Comparison of ENCODE assay signal across 25 mouse cellular contexts in the genomic region with DNA sequence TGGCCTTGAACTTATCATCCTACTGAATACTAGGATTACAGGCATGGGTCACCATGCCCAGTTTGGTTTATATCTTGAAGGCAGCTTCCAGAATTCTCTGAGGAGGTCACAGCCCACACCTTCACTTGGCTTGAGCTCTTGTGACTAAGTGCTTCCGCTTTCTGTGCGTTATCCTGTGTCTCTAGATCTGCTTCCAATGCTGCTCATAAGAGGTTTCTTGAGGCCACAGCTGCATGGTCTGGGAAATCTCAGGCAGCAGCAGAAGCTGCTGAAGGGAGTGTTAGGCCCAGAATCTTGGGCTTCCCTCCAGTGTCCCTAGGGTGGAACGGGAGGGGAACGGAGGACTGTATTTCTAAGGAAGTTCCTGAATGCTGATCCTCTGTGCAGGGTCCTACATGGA. TPM values are rescaled to one million over a fixed set of nuclear protein-coding genes. Genes with fewer than 3 reads are reported as not detected.
DNase-seq lines count a peak whose midpoint lies in the region; ATAC-seq and TF ChIP-seq lines count a peak whose summit lies in the region.
"Had no signal": no experiment of that assay in that cellular context is flagged by ENCODE, and none has a peak within 500 bp of the region (broad histone marks: within the 10 kb centered on the region; RNA-seq: fewer than 3 reads in every experiment).

No protein-coding gene starts in this region.

- TF ChIP-seq EP300 in lung, postnatal 0 days (IDR thresholded peaks at IDR 0.05) = no peak

- H3K9me3 ChIP-seq in lung, postnatal 0 days (ENCODE audit: low read length) = 0 out of 2 replicates have a peak, but pooled peaks cover 7% of the 10 kb centered on the region

- H3K9ac ChIP-seq in lung, postnatal 0 days (replicated peaks; ENCODE audit: low read depth) = no peak overlapping the region
- H3K9ac ChIP-seq: embryonic facial prominence, embryonic 13.5 days; embryonic facial prominence, embryonic 15.5 days; forebrain, embryonic 12.5 days had no signal

- WGBS in lung, postnatal 0 days = 79% methylated on average over 4 of the region's 4 CpGs
- WGBS in kidney, adult 2 months = 93% methylated on average over 4 of the region's 4 CpGs

- H3K36me3 ChIP-seq in lung, postnatal 0 days (ENCODE audit: insufficient read depth, low read length) = no peaks in the 10 kb centered on the region
- H3K36me3 ChIP-seq in kidney, adult 2 months (ENCODE audit: control insufficient read depth, insufficient read depth, low read length) = no peaks in the 10 kb centered on the region
- H3K36me3 ChIP-seq: embryonic facial prominence, embryonic 13.5 days; embryonic facial prominence, embryonic 15.5 days; forebrain, embryonic 10.5 days had no signal

- no peak overlapping the region for H3K4me3 ChIP-seq in lung, postnatal 0 days (ENCODE audit: low read depth, low read length)
- no peak overlapping the region for H3K4me3 ChIP-seq in brown adipose tissue, adult 24 weeks (ENCODE audit: insufficient read depth, low read depth, low read length)
- H3K4me3 ChIP-seq in kidney, adult 2 months (ENCODE audit: insufficient read depth, low read depth, low read length) = no peak overlapping the region
- H3K4me3 ChIP-seq: embryonic facial prominence, embryonic 13.5 days; embryonic facial prominence, embryonic 15.5 days; erythroblast, embryonic 14.5 days; forebrain, embryonic 10.5 days; forebrain, embryonic 12.5 days had no signal

- H3K4me2 ChIP-seq in lung, postnatal 0 days (replicated peaks; ENCODE audit: low read depth, low read length) = no peak overlapping the region
- H3K4me2 ChIP-seq: embryonic facial prominence, embryonic 13.5 days; embryonic facial prominence, embryonic 15.5 days; forebrain, embryonic 12.5 days had no signal

- H3K4me1 ChIP-seq in lung, postnatal 0 days (ENCODE audit: insufficient read depth, low read depth, low read length) = no peaks in the 10 kb centered on the region
- H3K4me1 ChIP-seq in brown adipose tissue, adult 24 weeks (ENCODE audit: control insufficient read depth, insufficient read depth, insufficient read length, low read length) = no peaks in the 10 kb centered on the region
- peaks cover 3% of the 10 kb centered on the region; the same call in 1 of the 2 replicates for H3K4me1 ChIP-seq in kidney, adult 2 months (ENCODE audit: control insufficient read depth, insufficient read depth, low read length)
- H3K4me1 ChIP-seq: embryonic facial prominence, embryonic 13.5 days; embryonic facial prominence, embryonic 15.5 days had no signal

- no peak for DNase-seq in lung, postnatal 0 days (ENCODE audit: low spot score)
- no peak for DNase-seq in lung, adult 18-20 months
- peak; percentile 60 for DNase-seq in MN1 (ENCODE audit: low spot score)
- no peak for DNase-seq in kidney, adult 2 months
- DNase-seq: adrenal gland, adult 8-10 months; adrenal gland, postnatal 14 days; adrenal gland, postnatal 36 days; cerebellum, adult 11 months; cerebellum, adult 18-20 months; cerebellum, adult 8-10 months; cerebellum, adult 9-11 months; cerebellum, postnatal 14 days; cerebellum, postnatal 36 days; embryo, embryonic 11 days had no signal

- no peak overlapping the region for H3K27ac ChIP-seq in lung, postnatal 0 days (ENCODE audit: low read length)
- 0 out of 2 replicates have a peak overlapping the region, but pooled peaks have one; percentile 60 for H3K27ac ChIP-seq in brown adipose tissue, adult 24 weeks (replicated peaks; ENCODE audit: low read depth, low read length)
- no peak overlapping the region for H3K27ac ChIP-seq in kidney, adult 2 months (ENCODE audit: insufficient read depth, low read depth, low read length)
- H3K27ac ChIP-seq: embryonic facial prominence, embryonic 13.5 days; embryonic facial prominence, embryonic 15.5 days; forebrain, embryonic 10.5 days; forebrain, embryonic 12.5 days had no signal

- H3K27me3 ChIP-seq in lung, postnatal 0 days (replicated peaks; ENCODE audit: insufficient read depth, low read length) = no peaks in the 10 kb centered on the region
- H3K27me3 ChIP-seq in kidney, adult 2 months (replicated peaks; ENCODE audit: control insufficient read depth, insufficient read depth, low read length) = no peaks in the 10 kb centered on the region
- H3K27me3 ChIP-seq: embryonic facial prominence, embryonic 13.5 days; embryonic facial prominence, embryonic 15.5 days had no signal

- no peak for TF ChIP-seq POLR2A in kidney, adult 2 months (IDR thresholded peaks at IDR 0.05; ENCODE audit: low read depth, low read length)

- peak; percentile 12; the same call in 1 of the 2 replicates for ATAC-seq in lung, postnatal 0 days
- ATAC-seq: activated CD4-positive, CD25-positive, alpha-beta regulatory T cell, adult 4 months; forebrain, embryonic 14.5 days; forebrain, embryonic 16.5 days; Patski had no signal

- TF ChIP-seq CTCF in lung, postnatal 0 days (IDR thresholded peaks at IDR 0.05) = no peak
- TF ChIP-seq CTCF in kidney, adult 2 months (conservative IDR thresholded peaks at IDR 0.05; ENCODE audit: insufficient read depth, insufficient read length, low read depth, low read length) = no peak

RNA-seq across cellular contexts. Expression of gene Trim67, which starts 20.4 kb away (rescaled TPM):
- polyA plus RNA-seq in lung, postnatal 0 days (2015; fragmentation: Nextera tagmentation; extraction: Ambion mirVana) = 1.5 and 1.7 TPM in 2 replicates
- polyA plus RNA-seq in brown adipose tissue, adult 24 weeks (2012; ENCODE audit: insufficient read depth, insufficient read length, missing spikeins) = 7.1 and 8.0 TPM in 2 replicates
- polyA plus RNA-seq in kidney, adult 2 months (2012; rRNA removed) = 0.14 and 0.30 TPM in 2 replicates
- polyA plus RNA-seq: activated CD4-positive, CD25-positive, alpha-beta regulatory T cell, adult 4 months; C2C12; erythroblast, embryonic 14.5 days had no signal

RNA-seq across cellular contexts. Expression of gene Gnpat, which starts 49.5 kb away (rescaled TPM):
- polyA plus RNA-seq in lung, postnatal 0 days (2015; fragmentation: Nextera tagmentation; extraction: Ambion mirVana) = 67.8 and 71.5 TPM in 2 replicates
- polyA plus RNA-seq in brown adipose tissue, adult 24 weeks (2012; ENCODE audit: insufficient read depth, insufficient read length, missing spikeins) = 133 and 153 TPM in 2 replicates
- 69.7 and 72.9 TPM in 2 replicates for polyA plus RNA-seq in kidney, adult 2 months (2012; rRNA removed)

RNA-seq across cellular contexts. Expression of gene 2810004N23Rik, which starts 49.6 kb away (rescaled TPM):
- polyA plus RNA-seq in lung, postnatal 0 days (2015; fragmentation: Nextera tagmentation; extraction: Ambion mirVana) = 18.0 and 18.2 TPM in 2 replicates
- 12.9 and 17.1 TPM in 2 replicates for polyA plus RNA-seq in brown adipose tissue, adult 24 weeks (2012; ENCODE audit: insufficient read depth, insufficient read length, missing spikeins)
- 13.6 and 13.8 TPM in 2 replicates for polyA plus RNA-seq in kidney, adult 2 months (2012; rRNA removed)
